Mouse (Mus musculus) neural tube, embryonic 14.5 days (tissue): ENCODE data around the gene Pkig. TPM values are rescaled to one million over a fixed set of nuclear protein-coding genes. Genes with fewer than 3 reads are reported as not detected.

Source experiments
- ATAC-seq: fragments of 200-750 bp; cut with Nextera tagmentation; 2 replicates; pipeline ENCODE4 v1.8.0; 2017; ENCODE audit warnings: low read depth, mild to moderate bottlenecking, moderate TSS enrichment, moderate library complexity
- H3K27ac ChIP-seq: fragments of 300-500 bp; sonication (generic); 2 replicates; pipeline ENCODE4 v1.5.1; 2014; ENCODE audit warnings: low read depth, mild to moderate bottlenecking, control low read depth, low read length, moderate library complexity, mixed read lengths
- H3K27me3 ChIP-seq: fragments of 300-500 bp; sonication (generic); 2 replicates; pipeline ENCODE4 v1.6.1; 2014; ENCODE audit warnings: low read length; ENCODE audit not compliant: control insufficient read depth, insufficient read depth
- H3K36me3 ChIP-seq: fragments of 300-500 bp; sonication (generic); 2 replicates; pipeline ENCODE4 v1.6.1; 2014; ENCODE audit warnings: low read length, mixed read lengths; ENCODE audit not compliant: control insufficient read depth, insufficient read depth
- H3K4me1 ChIP-seq: fragments of 300-500 bp; sonication (generic); 2 replicates; pipeline ENCODE4 v1.6.1; 2014; ENCODE audit warnings: low read length; ENCODE audit not compliant: control insufficient read depth, insufficient read depth
- H3K4me2 ChIP-seq: fragments of 300-500 bp; sonication (generic); 2 replicates; pipeline ENCODE4 v1.6.1; 2014; ENCODE audit warnings: mild to moderate bottlenecking, low read depth, low read length, control low read depth
- H3K4me3 ChIP-seq: fragments of 300-500 bp; sonication (generic); 2 replicates; pipeline ENCODE4 v1.5.1; 2014; ENCODE audit warnings: low read depth, low read length, control low read depth, mixed read lengths
- H3K9ac ChIP-seq: fragments of 300-500 bp; sonication (generic); replicated peaks from 2 replicates; pipeline ENCODE4 v1.6.1; 2014; ENCODE audit warnings: low read depth, mild to moderate bottlenecking, control low read depth, low read length, mixed read lengths
- H3K9me3 ChIP-seq: fragments of 300-500 bp; sonication (generic); 2 replicates; pipeline ENCODE4 v1.6.1; 2016; ENCODE audit warnings: low read length; ENCODE audit not compliant: control insufficient read depth
- WGBS: fragments of 180-500 bp; shearing (Covaris S2); extraction: QIAGEN DNeasy Blood & Tissue Kit; methylation state at CpG from one replicate; pipeline ENCODE4 v1.1.7; 2014; 5-methylcytosine and 5-hydroxymethylcytosine counted together
- polyA plus RNA-seq: library from polyadenylated mRNA; unstranded; fragments of >200 nt; fragmentation: Nextera tagmentation; extraction: Ambion mirVana; gene quantifications from 2 replicates; pipeline ENCODE4 v1.2.1, GENCODE M21; 2014

Gene Pkig
- polyA plus RNA-seq, 1 experiment from 2014 or later, result 102 TPM

- no peak overlapping the region for H3K27ac ChIP-seq
- H3K4me1 ChIP-seq, result no peaks in the 10 kb centered on the region
- no peaks in the 10 kb centered on the region for H3K36me3 ChIP-seq
- no peak overlapping the region for H3K4me2 ChIP-seq
- no peaks in the 10 kb centered on the region for H3K27me3 ChIP-seq
- ATAC-seq, result no peak
- H3K4me3 ChIP-seq, result no peak overlapping the region
- no peak overlapping the region for H3K9ac ChIP-seq
- no peaks in the 10 kb centered on the region for H3K9me3 ChIP-seq
Measured at GRCm38 (mm10) chr2:163766261-163766660, 108.1 kb downstream of the Pkig start.

GRCm38 (mm10) chr2:163766890-163767289 is 108.7 kb downstream of the Pkig start:
- Histone ChIP-seq H3K27me3 (no peaks in the 10 kb centered on the region), H3K9ac (no peak overlapping the region), H3K4me3 (no peak overlapping the region), H3K9me3 (no peaks in the 10 kb centered on the region), H3K36me3 (no peaks in the 10 kb centered on the region), H3K4me1 (no peaks in the 10 kb centered on the region), H3K4me2 (no peak overlapping the region), H3K27ac (no peak overlapping the region)
- 71% methylated on average over 1 of the region's 1 CpGs for WGBS
- no peak for ATAC-seq

DNA sequence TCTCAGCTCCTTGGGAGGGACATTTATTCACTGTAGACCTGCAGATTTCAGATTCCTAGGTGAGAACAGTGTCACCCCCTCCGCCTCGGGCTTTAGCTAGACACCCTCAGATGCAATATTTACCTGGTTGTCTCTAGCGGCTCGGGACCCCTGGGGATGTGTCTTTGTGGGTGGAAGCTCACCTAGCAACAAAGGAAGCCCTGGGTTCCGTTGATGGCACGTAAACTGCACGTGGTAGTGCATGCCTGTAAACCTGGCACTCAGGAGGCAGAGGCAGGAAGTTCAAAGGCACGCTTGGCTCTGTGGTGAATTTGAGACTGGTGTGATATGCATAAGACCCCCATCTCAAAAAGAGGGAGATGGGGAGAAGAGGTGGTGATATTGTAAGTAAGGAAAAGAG is 112.5 kb downstream of the Pkig start:
- Histone ChIP-seq H3K4me2 (no peak overlapping the region), H3K27me3 (no peaks in the 10 kb centered on the region), H3K36me3 (no peaks in the 10 kb centered on the region), H3K9me3 (no peaks in the 10 kb centered on the region), H3K9ac (no peak overlapping the region), H3K4me1 (no peaks in the 10 kb centered on the region), H3K27ac (no peak overlapping the region), H3K4me3 (no peak overlapping the region)
- 84% methylated on average over 8 of the region's 8 CpGs for WGBS
- ATAC-seq, result no peak

Other genes starting within 250 kb of the Pkig start
- gene Oser1, start 233.7 kb upstream of the Pkig start, polyA plus RNA-seq, result 78.9 and 79.3 TPM in 2 replicates
- 115 and 129 TPM in 2 replicates for gene Gdap1l1, start 219.9 kb upstream of the Pkig start, polyA plus RNA-seq
- 16.2 and 18.8 TPM in 2 replicates for gene Fitm2, start 185.8 kb upstream of the Pkig start, polyA plus RNA-seq
- 0.19 TPM in 1 of 2 replicates, not detected in the other for gene R3hdml, start 166.1 kb upstream of the Pkig start, polyA plus RNA-seq
- not detected in 2 replicates for gene Hnf4a, start 151.6 kb upstream of the Pkig start, polyA plus RNA-seq
- 45.5 and 57.1 TPM in 2 replicates for gene Ttpal, start 56.1 kb upstream of the Pkig start, polyA plus RNA-seq
- 39.0 and 44.3 TPM in 2 replicates for gene Serinc3, start 13.3 kb upstream of the Pkig start, polyA plus RNA-seq
- gene Ada, start 91.9 kb downstream of the Pkig start, polyA plus RNA-seq, result 2.5 and 3.1 TPM in 2 replicates
- 0.19 and 0.40 TPM in 2 replicates for gene Ccn5, start 162.5 kb downstream of the Pkig start, polyA plus RNA-seq
- gene Kcnk15, start 195.3 kb downstream of the Pkig start, polyA plus RNA-seq, result 0.11 and 0.32 TPM in 2 replicates